Mouse (Mus musculus) stomach, embryonic 16.5 days (tissue): ENCODE data around the gene Col6a5. TPM values are rescaled to one million over a fixed set of nuclear protein-coding genes. Genes with fewer than 3 reads are reported as not detected.

ENCODE experiments used
- ATAC-seq: fragments of 200-750 bp; cut with Nextera tagmentation; 2 replicates; pipeline ENCODE4 v1.8.0; 2017; ENCODE audit warnings: moderate number of reproducible peaks, moderate TSS enrichment; ENCODE audit not compliant: insufficient read depth, low FRiP score
- H3K27ac ChIP-seq: fragments of 300-500 bp; sonication (generic); 2 replicates; pipeline ENCODE4 v1.5.1; 2014; ENCODE audit warnings: low read length
- H3K27me3 ChIP-seq: fragments of 300-500 bp; sonication (generic); 2 replicates; pipeline ENCODE4 v1.6.1; 2014; ENCODE audit warnings: low read length, control low read depth, mixed read lengths; ENCODE audit not compliant: control insufficient read depth, insufficient read depth
- H3K36me3 ChIP-seq: fragments of 300-500 bp; sonication (generic); 2 replicates; pipeline ENCODE4 v1.6.1; 2014; ENCODE audit warnings: low read length; ENCODE audit not compliant: control insufficient read depth, insufficient read depth
- H3K4me1 ChIP-seq: fragments of 300-500 bp; sonication (generic); 2 replicates; pipeline ENCODE4 v1.6.1; 2014; ENCODE audit warnings: low read length, control low read depth, mixed read lengths; ENCODE audit not compliant: control insufficient read depth, insufficient read depth
- H3K4me2 ChIP-seq: fragments of 300-500 bp; sonication (generic); 2 replicates; pipeline ENCODE4 v1.6.1; 2014; ENCODE audit warnings: low read depth, low read length, mixed read lengths
- H3K4me3 ChIP-seq: fragments of 300-500 bp; sonication (generic); replicated peaks from 2 replicates; pipeline ENCODE4 v1.5.1; 2014; ENCODE audit warnings: mild to moderate bottlenecking, low read length
- H3K9ac ChIP-seq: fragments of 300-500 bp; sonication (generic); 2 replicates; pipeline ENCODE4 v1.6.1; 2014; ENCODE audit warnings: low read length
- H3K9me3 ChIP-seq: fragments of 300-500 bp; sonication (generic); replicated peaks from 2 replicates; pipeline ENCODE4 v1.6.1; 2016; ENCODE audit warnings: low read length, control low read depth; ENCODE audit not compliant: control insufficient read depth
- WGBS: fragments of 180-500 bp; shearing (Covaris S2); extraction: QIAGEN DNeasy Blood & Tissue Kit; methylation state at CpG from one replicate; pipeline ENCODE4 v1.1.7; 2014; 5-methylcytosine and 5-hydroxymethylcytosine counted together
- polyA plus RNA-seq: library from polyadenylated mRNA; unstranded; fragments of >200 nt; fragmentation: Nextera tagmentation; extraction: Ambion mirVana; gene quantifications from 2 replicates; pipeline ENCODE4 v1.2.1, GENCODE M21; 2015

Gene Col6a5
- polyA plus RNA-seq: 8.1 and 12.0 TPM in 2 replicates

DNA sequence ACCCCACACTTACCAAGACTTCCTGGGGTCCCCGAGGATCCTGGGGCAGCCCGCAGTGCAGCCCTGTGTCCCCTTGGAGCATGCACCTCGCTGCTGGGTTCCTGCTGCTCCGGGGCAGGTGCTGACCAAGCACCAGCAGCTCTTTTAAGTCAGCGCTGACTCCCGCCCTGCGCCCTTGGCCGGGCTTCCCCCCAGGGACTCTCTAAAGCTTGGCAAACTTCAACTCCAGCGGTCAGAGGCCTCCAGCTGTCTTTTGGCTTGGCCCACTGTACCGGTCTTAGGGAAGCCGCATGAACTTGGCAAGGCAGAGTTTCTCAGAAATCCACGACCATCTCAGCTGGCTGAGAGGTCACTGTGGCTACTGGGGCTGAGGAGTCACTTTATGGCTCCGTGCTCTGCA is at the start of gene Col6a5:
Gene Col6a5, minus strand, starts transcription at position 111 of the 400 bp plus-strand sequence.
- Histone ChIP-seq H3K36me3 (no peaks in the 10 kb centered on the region), H3K9me3 (no peaks in the 10 kb centered on the region), H3K4me1 (peaks cover 20% of the 10 kb centered on the region), H3K4me3 (no peak within 1 kb of the TSS; the same call in 1 of the 2 replicates), H3K9ac (0 out of 2 replicates have a peak within 1 kb of the TSS, but pooled peaks have one; percentile 12), H3K4me2 (peak within 1 kb of the TSS; percentile 16), H3K27ac (peak within 1 kb of the TSS; percentile 27; the same call in 1 of the 2 replicates), H3K27me3 (no peaks in the 10 kb centered on the region)
- ATAC-seq: peak; percentile 64
- 11% methylated on average over 13 of the region's 13 CpGs for WGBS

- no peak overlapping the region for H3K27ac ChIP-seq
These were observed 37.5 kb upstream of the Col6a5 start for GRCm38 (mm10) chr9:105997955-105998354.

GRCm38 (mm10) chr9:105992425-105992824 is 32.0 kb upstream of the Col6a5 start:
- H3K4me3 ChIP-seq: no peak overlapping the region
- no peaks in the 10 kb centered on the region for H3K27me3 ChIP-seq
- no peak overlapping the region for H3K4me2 ChIP-seq
- H3K36me3 ChIP-seq: no peaks in the 10 kb centered on the region
- H3K4me1 ChIP-seq: no peaks in the 10 kb centered on the region
- 84% methylated on average over 6 of the region's 6 CpGs for WGBS
- no peaks in the 10 kb centered on the region for H3K9me3 ChIP-seq
- ATAC-seq: no peak
- no peak overlapping the region for H3K9ac ChIP-seq
- no peak overlapping the region for H3K27ac ChIP-seq

More at GRCm38 (mm10) chr9:105997955-105998354, 37.5 kb upstream of the Col6a5 start:
- WGBS: 48% methylated on average over 11 of the region's 11 CpGs
- no peaks in the 10 kb centered on the region for H3K4me1 ChIP-seq
- H3K9ac ChIP-seq: no peak overlapping the region
- H3K4me2 ChIP-seq: no peak overlapping the region
- no peak for ATAC-seq
- H3K36me3 ChIP-seq: no peaks in the 10 kb centered on the region
- no peaks in the 10 kb centered on the region for H3K9me3 ChIP-seq
- H3K4me3 ChIP-seq: no peak overlapping the region
- H3K27me3 ChIP-seq: no peaks in the 10 kb centered on the region

DNA sequence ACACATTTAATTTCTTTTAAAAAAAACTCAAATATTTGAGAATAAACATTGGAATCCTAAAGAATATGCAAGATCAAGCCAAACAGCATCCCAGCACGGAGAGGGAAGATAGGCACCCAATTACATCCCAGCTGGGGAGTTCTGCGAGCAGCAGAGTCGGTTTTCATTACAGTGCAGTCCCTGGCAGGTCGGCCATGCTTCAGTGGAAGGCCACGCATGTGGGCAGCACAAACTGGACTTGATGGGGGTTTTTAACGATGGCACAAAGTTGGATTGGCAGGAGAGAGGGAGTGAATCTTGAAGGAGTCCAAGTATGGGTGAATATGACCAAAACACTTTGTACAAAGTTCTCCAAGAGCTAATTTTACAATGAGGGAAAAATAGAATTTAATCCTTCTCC is 29.7 kb upstream of the Col6a5 start:
- H3K27me3 ChIP-seq: no peaks in the 10 kb centered on the region
- H3K4me2 ChIP-seq: no peak overlapping the region
- H3K4me3 ChIP-seq: no peak overlapping the region
- no peaks in the 10 kb centered on the region for H3K4me1 ChIP-seq
- no peaks in the 10 kb centered on the region for H3K36me3 ChIP-seq
- ATAC-seq: no peak
- no peak overlapping the region for H3K27ac ChIP-seq
- no peaks in the 10 kb centered on the region for H3K9me3 ChIP-seq
- H3K9ac ChIP-seq: no peak overlapping the region
- 71% methylated on average over 6 of the region's 6 CpGs for WGBS

DNA sequence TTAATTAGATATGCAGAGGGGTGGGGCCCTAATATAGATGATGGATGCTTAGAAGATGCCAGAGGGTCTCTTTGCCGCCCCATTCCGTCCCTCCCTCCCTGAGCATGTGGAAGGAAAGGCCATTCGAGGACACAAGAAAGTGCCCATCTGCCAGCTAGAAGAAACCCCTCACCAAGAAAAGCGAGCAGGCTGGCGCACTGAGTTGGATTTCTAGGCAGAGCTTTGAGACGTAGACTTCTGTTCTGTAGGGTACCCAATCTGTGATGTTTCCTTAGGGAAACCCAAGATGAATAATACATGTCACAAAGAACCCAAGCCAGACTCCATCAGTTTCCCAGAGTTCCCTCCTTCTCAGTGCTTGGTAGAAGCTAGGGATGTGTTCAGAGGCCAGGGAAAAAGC is 29.0 kb upstream of the Col6a5 start:
- H3K27me3 ChIP-seq: no peaks in the 10 kb centered on the region
- no peak overlapping the region for H3K4me3 ChIP-seq
- H3K36me3 ChIP-seq: no peaks in the 10 kb centered on the region
- H3K4me1 ChIP-seq: no peaks in the 10 kb centered on the region
- no peaks in the 10 kb centered on the region for H3K9me3 ChIP-seq
- ATAC-seq: no peak
- H3K27ac ChIP-seq: no peak overlapping the region
- 80% methylated on average over 6 of the region's 6 CpGs for WGBS
- H3K4me2 ChIP-seq: no peak overlapping the region
- no peak overlapping the region for H3K9ac ChIP-seq

GRCm38 (mm10) chr9:105988096-105988495 is 27.7 kb upstream of the Col6a5 start:
- ATAC-seq: no peak
- Histone ChIP-seq H3K4me3 (no peak overlapping the region), H3K9ac (no peak overlapping the region), H3K4me2 (no peak overlapping the region), H3K36me3 (no peaks in the 10 kb centered on the region), H3K27ac (no peak overlapping the region), H3K27me3 (no peaks in the 10 kb centered on the region), H3K9me3 (no peaks in the 10 kb centered on the region), H3K4me1 (no peaks in the 10 kb centered on the region)
- 62% methylated on average over 8 of the region's 8 CpGs for WGBS

GRCm38 (mm10) chr9:105984931-105985519 is 24.6 kb upstream of the Col6a5 start:
- Histone ChIP-seq H3K27me3 (no peaks in the 10 kb centered on the region), H3K9me3 (no peaks in the 10 kb centered on the region), H3K4me3 (no peak overlapping the region), H3K27ac (no peak overlapping the region), H3K4me1 (no peaks in the 10 kb centered on the region), H3K36me3 (no peaks in the 10 kb centered on the region), H3K9ac (no peak overlapping the region), H3K4me2 (no peak overlapping the region)
- ATAC-seq: no peak
- 43% methylated on average over 10 of the region's 10 CpGs for WGBS

- Histone ChIP-seq H3K4me2 (no peak overlapping the region), H3K9me3 (no peaks in the 10 kb centered on the region), H3K4me3 (no peak overlapping the region), H3K27me3 (no peaks in the 10 kb centered on the region), H3K36me3 (no peaks in the 10 kb centered on the region), H3K9ac (no peak overlapping the region), H3K4me1 (no peaks in the 10 kb centered on the region), H3K27ac (no peak overlapping the region)
- WGBS: 74% methylated on average over 8 of the region's 8 CpGs
- ATAC-seq: no peak; the same call in 1 of the 2 replicates
These were observed 18.0 kb upstream of the Col6a5 start for GRCm38 (mm10) chr9:105978479-105978878.

DNA sequence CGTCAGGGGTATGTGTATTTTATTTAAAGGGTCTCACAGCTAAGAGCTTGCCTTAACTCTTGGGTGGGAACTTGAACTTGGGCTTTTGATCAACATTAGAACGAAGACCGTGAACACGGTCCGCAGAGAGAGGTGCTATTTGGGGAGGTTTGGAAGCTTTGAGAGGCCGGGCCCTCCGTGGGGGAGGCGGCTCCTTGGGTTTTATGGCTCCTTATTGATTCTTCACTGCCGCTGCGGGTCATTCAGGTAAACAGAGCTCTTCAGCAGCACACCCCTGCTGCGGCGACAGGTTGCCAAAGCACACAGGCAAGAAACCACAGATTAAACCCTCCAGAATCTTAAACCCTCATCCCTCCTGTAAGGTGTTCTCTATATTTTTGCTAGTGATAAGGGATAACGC is 16.4 kb upstream of the Col6a5 start:
- no peak for ATAC-seq
- no peak overlapping the region for H3K4me3 ChIP-seq
- no peaks in the 10 kb centered on the region for H3K27me3 ChIP-seq
- 0 out of 2 replicates have a peak overlapping the region, but pooled peaks have one; percentile 17 for H3K4me2 ChIP-seq
- no peaks in the 10 kb centered on the region for H3K9me3 ChIP-seq
- H3K9ac ChIP-seq: no peak overlapping the region
- H3K27ac ChIP-seq: no peak overlapping the region
- H3K4me1 ChIP-seq: no peaks in the 10 kb centered on the region
- no peaks in the 10 kb centered on the region for H3K36me3 ChIP-seq
- WGBS: 21% methylated on average over 13 of the region's 13 CpGs
